Mouse (Mus musculus): ENCODE measurements at regions not wholly inside any gene's neighbourhood (a gene's known extent, or its start where the extent isn't known, plus 50 kb on each side); places are given as distances from the start of the nearest gene placed in this dataset.
A peak's percentile ranks its signal among the peaks of the same experiment; 100 is the strongest.

DNA sequence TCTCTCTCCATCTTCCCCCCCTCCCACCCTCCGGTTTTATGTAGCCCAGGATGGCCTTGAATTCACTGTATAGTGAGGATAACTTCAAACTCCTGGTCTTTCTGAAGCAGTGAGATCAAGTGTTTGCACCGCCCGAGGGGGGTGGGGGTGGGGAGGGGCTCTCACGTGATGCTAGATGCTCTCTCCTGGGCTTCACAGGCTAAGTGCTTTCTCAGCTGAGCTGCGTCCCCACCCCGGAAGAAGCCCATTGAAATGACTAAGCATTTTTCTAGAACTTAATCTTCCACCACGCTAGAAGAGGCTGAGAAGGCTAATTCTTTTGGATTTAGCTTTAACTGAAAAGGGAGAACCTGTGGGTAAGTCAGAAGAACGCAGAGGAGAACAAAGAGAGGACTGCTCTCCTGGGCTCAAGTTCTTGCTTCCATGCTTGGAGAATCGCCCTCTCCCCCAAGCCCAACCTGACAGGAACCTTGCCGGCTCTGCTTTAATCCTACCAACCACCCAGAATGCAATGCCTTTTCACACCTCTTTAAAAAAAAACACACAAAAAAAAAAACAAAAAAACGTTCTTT is 79.7 kb downstream of the Bbs10 start:
- no peak overlapping the region for H3K4me3 ChIP-seq (ENCODE audit: insufficient read depth in 1 of 2, low read depth in 2 of 2, low read length in 2 of 2)
- no peak overlapping the region for H3K9ac ChIP-seq (replicated peaks)
- no peaks in the 10 kb centered on the region for H3K36me3 ChIP-seq (replicated peaks; ENCODE audit: control insufficient read depth, insufficient read depth, low read depth)
- WGBS (ENCODE audit: insufficient replicate concordance), result 23% methylated on average over 11 of the region's 11 CpGs
- no peak overlapping the region for H3K4me2 ChIP-seq (ENCODE audit: low read depth)
- H3K27me3 ChIP-seq (ENCODE audit: control insufficient read depth, insufficient read depth, low read length), result no peaks in the 10 kb centered on the region
- DNase-seq (ENCODE audit: low read depth in 3 of 3, low spot score in 3 of 3), result no peak
- no peak overlapping the region for H3K27ac ChIP-seq
- no peaks in the 10 kb centered on the region for H3K9me3 ChIP-seq (ENCODE audit: control insufficient read depth, low read length)
- ATAC-seq (ENCODE audit: insufficient read depth), result peak; percentile 62; the same call in 1 of the 2 replicates
- H3K4me1 ChIP-seq (replicated peaks; ENCODE audit: control insufficient read depth in 2 of 2, insufficient read depth in 2 of 2, low read length in 1 of 2), result peaks cover 0 to 6% of the 10 kb centered on the region in 2 experiments; a peak in 2 of 4 replicates
- TF ChIP-seq EP300 (IDR thresholded peaks at IDR 0.05; ENCODE audit: low read depth) (no peak), CTCF (IDR thresholded peaks at IDR 0.05; ENCODE audit: low read depth) (no peak)

DNA sequence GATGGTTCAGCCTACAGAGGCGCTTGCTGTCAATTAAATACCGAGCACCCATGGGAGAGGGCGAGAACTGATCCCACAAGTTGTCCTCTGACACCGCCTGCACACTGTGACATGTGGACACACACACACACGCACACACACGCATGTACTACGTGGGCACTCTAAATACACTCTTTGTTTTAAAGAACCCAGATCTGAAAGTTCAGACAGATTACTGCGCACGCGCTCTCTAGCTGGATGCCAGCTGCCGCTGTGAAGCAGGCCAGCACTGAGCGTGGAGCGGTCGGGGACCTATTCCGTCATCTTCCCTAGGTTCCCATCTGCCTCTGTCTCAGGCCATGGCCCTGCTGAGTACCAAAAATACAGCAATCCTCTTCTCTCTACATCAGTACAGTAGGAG is 83.2 kb downstream of the Bbs10 start:
- no peak for DNase-seq (ENCODE audit: low read depth in 3 of 3, low spot score in 3 of 3)
- ATAC-seq (ENCODE audit: insufficient read depth), result no peak
- no peak for TF ChIP-seq CTCF (IDR thresholded peaks at IDR 0.05; ENCODE audit: low read depth)
- TF ChIP-seq EP300 (IDR thresholded peaks at IDR 0.05; ENCODE audit: low read depth), result no peak
- H3K9me3 ChIP-seq (ENCODE audit: control insufficient read depth, low read length), result no peaks in the 10 kb centered on the region
- peaks cover 0 to 6% of the 10 kb centered on the region in 2 experiments; a peak in 2 of 4 replicates for H3K4me1 ChIP-seq (replicated peaks; ENCODE audit: control insufficient read depth in 2 of 2, insufficient read depth in 2 of 2, low read length in 1 of 2)
- no peak overlapping the region for H3K9ac ChIP-seq (replicated peaks)
- no peak overlapping the region for H3K27ac ChIP-seq
- H3K36me3 ChIP-seq (replicated peaks; ENCODE audit: control insufficient read depth, insufficient read depth, low read depth), result no peaks in the 10 kb centered on the region
- no peaks in the 10 kb centered on the region for H3K27me3 ChIP-seq (ENCODE audit: control insufficient read depth, insufficient read depth, low read length)
- no peak overlapping the region for H3K4me2 ChIP-seq (ENCODE audit: low read depth)
- no peak overlapping the region for H3K4me3 ChIP-seq (ENCODE audit: insufficient read depth in 1 of 2, low read depth in 2 of 2, low read length in 2 of 2)
- 71% methylated on average over 15 of the region's 15 CpGs for WGBS (ENCODE audit: insufficient replicate concordance)

DNA sequence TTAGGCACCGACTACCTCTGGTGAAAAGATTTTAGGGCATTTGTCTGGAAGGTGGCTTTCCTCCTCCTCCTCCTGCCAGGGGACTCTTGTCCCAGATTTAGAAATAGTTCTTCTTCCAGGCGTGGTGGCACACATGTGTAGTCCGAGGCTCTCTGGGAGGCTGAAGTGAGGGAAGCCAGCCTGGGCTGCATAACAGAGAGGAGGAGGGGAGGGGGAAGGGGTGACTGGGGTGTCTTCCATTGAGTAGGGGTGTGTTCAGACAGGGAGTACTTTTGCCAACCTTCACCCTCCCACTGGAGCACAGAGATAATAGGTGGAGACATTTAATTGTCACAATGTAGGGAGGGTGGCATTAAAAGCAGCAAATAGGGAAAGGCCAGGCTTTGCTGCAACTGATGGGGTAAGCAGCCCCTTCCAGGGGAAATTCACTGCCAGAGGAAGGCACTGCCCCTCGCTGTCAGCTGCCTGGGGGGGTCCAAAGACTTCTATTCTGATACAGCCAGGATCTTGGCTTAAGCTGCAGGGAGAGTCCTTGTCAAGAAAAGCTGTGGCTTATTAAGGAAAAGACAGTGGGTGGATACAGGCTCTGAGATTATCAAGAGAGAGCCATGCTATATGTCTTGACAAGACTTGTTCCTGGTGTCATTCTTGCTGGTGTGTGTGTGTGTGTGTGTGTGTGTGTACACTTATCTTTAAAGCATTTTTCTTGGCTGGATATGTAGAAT is 83.9 kb downstream of the Bbs10 start:
- Histone ChIP-seq H3K36me3 (replicated peaks; ENCODE audit: control insufficient read depth, insufficient read depth, low read depth) (no peaks in the 10 kb centered on the region), H3K4me2 (ENCODE audit: low read depth) (no peak overlapping the region), H3K9me3 (ENCODE audit: control insufficient read depth, low read length) (no peaks in the 10 kb centered on the region), H3K27ac (no peak overlapping the region), H3K9ac (replicated peaks) (no peak overlapping the region), H3K4me1 (replicated peaks; ENCODE audit: control insufficient read depth in 2 of 2, insufficient read depth in 2 of 2, low read length in 1 of 2) (peaks cover 0 to 6% of the 10 kb centered on the region in 2 experiments; a peak in 2 of 4 replicates), H3K27me3 (ENCODE audit: control insufficient read depth, insufficient read depth, low read length) (no peaks in the 10 kb centered on the region), H3K4me3 (ENCODE audit: insufficient read depth in 1 of 2, low read depth in 2 of 2, low read length in 2 of 2) (no peak overlapping the region)
- WGBS (ENCODE audit: insufficient replicate concordance), result 33% methylated on average over 4 of the region's 4 CpGs
- ATAC-seq (ENCODE audit: insufficient read depth) (no peak), DNase-seq (ENCODE audit: low read depth in 3 of 3, low spot score in 3 of 3) (no peak)
- TF ChIP-seq CTCF (IDR thresholded peaks at IDR 0.05; ENCODE audit: low read depth), result no peak
- TF ChIP-seq EP300 (IDR thresholded peaks at IDR 0.05; ENCODE audit: low read depth), result no peak

DNA sequence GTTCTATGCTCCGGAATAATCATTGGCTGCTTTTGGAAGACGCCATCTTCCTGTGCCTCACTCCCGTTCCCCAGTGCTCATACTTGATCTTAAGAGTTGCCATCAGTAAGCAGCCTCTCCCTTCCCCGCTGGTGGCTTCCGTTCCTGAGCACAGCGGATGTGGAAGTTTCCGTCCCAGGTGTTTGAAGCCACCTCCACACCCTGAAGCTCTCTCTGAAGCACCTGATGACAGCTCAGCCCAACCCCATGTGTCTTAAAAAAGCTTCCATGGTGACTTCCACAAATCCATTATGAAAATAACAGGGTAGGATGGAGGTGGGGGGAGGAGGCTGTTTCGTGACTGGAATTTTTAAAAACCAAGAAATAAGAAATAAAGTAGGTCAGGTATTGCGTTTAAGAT is 87.1 kb downstream of the Bbs10 start:
- no peaks in the 10 kb centered on the region for H3K27me3 ChIP-seq (ENCODE audit: control insufficient read depth, insufficient read depth, low read length)
- H3K4me2 ChIP-seq (ENCODE audit: low read depth), result no peak overlapping the region
- no peak overlapping the region for H3K4me3 ChIP-seq (ENCODE audit: insufficient read depth in 1 of 2, low read depth in 2 of 2, low read length in 2 of 2)
- DNase-seq (ENCODE audit: low read depth in 3 of 3, low spot score in 3 of 3), result no peak
- peaks cover 0 to 5% of the 10 kb centered on the region in 2 experiments; a peak in 2 of 4 replicates for H3K4me1 ChIP-seq (replicated peaks; ENCODE audit: control insufficient read depth in 2 of 2, insufficient read depth in 2 of 2, low read length in 1 of 2)
- TF ChIP-seq CTCF (IDR thresholded peaks at IDR 0.05; ENCODE audit: low read depth) (no peak), EP300 (IDR thresholded peaks at IDR 0.05; ENCODE audit: low read depth) (no peak)
- H3K27ac ChIP-seq, result no peak overlapping the region
- no peaks in the 10 kb centered on the region for H3K36me3 ChIP-seq (replicated peaks; ENCODE audit: control insufficient read depth, insufficient read depth, low read depth)
- no peaks in the 10 kb centered on the region for H3K9me3 ChIP-seq (ENCODE audit: control insufficient read depth, low read length)
- no peak for ATAC-seq (ENCODE audit: insufficient read depth)
- 58% methylated on average over 9 of the region's 9 CpGs for WGBS (ENCODE audit: insufficient replicate concordance)
- H3K9ac ChIP-seq (replicated peaks), result no peak overlapping the region

DNA sequence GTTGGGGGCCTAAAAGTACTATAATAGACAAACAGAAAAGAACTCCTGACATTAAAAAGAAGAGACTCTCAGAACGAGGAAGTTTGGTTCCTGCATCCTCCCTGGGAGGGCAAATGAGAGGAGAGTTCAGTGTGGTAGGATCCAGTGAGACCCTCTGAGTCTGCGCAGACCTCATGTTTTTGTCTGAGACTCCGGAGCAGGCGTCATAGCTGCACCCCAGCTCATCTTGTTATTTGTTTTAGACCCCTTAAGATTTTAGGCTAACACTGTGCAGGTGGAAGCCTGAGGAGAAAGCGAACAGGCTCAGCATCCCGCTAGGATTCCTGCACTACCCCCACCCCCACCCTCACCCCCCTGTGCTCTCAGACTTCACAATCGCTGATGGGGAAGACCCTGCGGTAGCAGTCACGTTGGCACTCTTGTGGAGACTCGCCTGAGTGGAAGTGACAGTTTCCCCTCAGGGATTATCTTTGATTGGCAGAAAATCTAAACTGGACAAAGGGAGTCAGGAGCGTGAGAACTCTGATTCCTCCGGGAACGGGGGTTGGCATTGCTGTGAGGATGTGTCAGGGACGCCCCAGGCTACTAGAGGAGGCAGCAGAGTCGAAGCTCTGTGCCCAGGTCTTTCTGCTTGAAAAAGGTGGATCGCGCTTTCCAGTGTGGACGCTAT is 85.0 kb upstream of the Nap1l1 start:
- Histone ChIP-seq H3K9ac (replicated peaks) (no peak overlapping the region), H3K4me3 (ENCODE audit: insufficient read depth in 1 of 2, low read depth in 2 of 2, low read length in 2 of 2) (no peak overlapping the region), H3K36me3 (replicated peaks; ENCODE audit: control insufficient read depth, insufficient read depth, low read depth) (no peaks in the 10 kb centered on the region), H3K9me3 (ENCODE audit: control insufficient read depth, low read length) (no peaks in the 10 kb centered on the region), H3K4me1 (replicated peaks; ENCODE audit: control insufficient read depth in 2 of 2, insufficient read depth in 2 of 2, low read length in 1 of 2) (peaks cover 0 to 5% of the 10 kb centered on the region in 2 experiments; a peak in 2 of 4 replicates), H3K27ac (no peak overlapping the region), H3K4me2 (ENCODE audit: low read depth) (no peak overlapping the region), H3K27me3 (ENCODE audit: control insufficient read depth, insufficient read depth, low read length) (no peaks in the 10 kb centered on the region)
- DNase-seq (ENCODE audit: low read depth in 3 of 3, low spot score in 3 of 3), result no peak
- TF ChIP-seq CTCF (IDR thresholded peaks at IDR 0.05; ENCODE audit: low read depth) (no peak), EP300 (IDR thresholded peaks at IDR 0.05; ENCODE audit: low read depth) (no peak)
- ATAC-seq (ENCODE audit: insufficient read depth), result no peak
- 50% methylated on average over 18 of the region's 18 CpGs for WGBS (ENCODE audit: insufficient replicate concordance)
